Mouse (Mus musculus): Measurements from ENCODE around the gene Sox11.

The Sox11 gene

DNA sequence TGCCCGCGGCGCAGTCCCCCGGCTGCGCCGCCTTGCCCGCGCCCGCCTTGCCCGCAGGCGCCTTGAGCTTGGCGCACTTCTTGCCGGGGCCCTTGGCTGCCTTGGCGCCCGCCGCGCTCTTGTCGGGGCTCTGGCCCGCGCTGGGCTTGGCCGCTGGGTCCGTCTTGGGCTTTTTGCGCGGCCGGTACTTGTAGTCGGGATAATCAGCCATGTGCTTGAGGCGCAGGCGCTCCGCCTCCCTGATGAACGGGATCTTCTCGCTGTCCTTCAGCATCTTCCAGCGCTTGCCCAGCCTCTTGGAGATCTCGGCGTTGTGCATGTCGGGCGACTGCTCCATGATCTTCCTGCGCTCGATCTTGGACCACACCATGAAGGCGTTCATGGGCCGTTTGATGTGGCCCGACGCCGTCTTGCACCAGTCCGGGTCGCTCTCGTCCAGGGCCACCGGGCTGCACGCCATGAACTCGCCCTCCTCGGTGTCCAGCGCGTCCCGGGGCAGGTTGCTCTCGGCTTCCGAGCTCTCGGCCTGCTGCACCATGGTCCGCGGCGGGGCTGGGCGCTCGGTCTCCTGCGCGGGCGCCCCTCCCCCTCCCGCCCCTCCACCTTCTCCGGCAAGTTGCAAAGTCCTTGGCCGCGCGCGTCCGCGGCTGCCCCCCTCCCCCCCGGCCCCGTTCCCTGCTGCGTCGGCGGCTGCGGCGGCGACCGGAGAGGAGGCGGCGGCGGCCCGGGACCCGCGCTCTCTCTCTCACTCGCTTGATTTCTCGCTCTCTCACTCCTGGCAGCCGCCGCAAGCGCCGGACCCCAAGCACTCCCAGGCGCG is at the start of gene Sox11:
Sox11 (minus strand) TSS at position 704 of the 820 bp plus-strand sequence.
- DNase-seq (ENCODE audit: low spot score), result no peak

DNA sequence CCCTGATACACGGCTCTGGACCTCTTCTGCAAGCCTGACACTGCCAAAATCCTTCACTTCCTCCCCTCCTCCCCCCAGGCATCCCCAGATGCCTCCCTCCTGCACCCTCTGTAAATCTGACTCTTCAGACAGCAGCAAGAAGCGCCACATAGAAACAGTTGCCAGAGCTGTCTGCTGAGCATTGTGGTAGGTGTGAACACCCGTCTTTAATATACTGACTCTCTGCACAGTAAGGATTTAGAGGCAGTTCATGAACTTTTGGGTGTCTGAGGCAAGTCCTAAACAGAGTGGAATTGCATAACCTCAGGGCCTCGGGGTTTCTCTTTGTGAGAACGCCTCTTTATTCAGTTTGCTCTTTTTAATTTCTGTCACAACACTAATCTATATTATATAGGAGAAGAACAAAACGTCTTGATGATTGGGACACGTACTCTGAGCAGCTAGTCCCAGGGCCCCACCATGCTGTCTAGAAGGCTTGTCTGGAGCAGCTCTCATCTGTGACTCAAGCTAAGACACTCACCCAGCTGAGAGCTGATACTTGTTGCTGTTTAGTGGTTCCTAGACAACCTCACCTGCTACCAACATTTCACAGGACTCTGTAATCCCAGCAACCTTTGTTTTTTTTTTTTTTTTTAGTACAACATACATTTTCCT is 49.4 kb upstream of the Sox11 start:
- peak; percentile 45 for DNase-seq (ENCODE audit: low spot score)

DNA sequence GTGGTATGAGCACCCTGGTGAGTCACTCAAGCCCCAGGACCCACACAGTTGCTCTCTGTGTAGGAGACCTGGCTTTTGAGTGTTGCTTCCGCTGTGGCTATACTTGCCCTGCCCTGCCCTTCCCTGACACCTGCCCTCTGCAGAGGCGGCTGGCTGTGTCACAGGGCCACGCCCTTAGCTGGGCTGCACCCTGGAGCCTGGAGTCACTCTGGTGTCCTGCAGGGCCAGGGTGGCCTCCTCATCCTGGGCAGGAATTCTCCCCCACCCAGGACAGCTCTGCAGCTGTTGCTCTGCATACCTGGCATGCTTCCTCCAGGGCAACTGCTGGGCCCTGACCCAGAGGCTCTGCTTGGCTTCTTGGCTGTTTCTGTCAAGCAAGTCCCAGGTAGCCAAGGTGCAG is 48.1 kb upstream of the Sox11 start:
- DNase-seq (ENCODE audit: low spot score), result no peak

DNA sequence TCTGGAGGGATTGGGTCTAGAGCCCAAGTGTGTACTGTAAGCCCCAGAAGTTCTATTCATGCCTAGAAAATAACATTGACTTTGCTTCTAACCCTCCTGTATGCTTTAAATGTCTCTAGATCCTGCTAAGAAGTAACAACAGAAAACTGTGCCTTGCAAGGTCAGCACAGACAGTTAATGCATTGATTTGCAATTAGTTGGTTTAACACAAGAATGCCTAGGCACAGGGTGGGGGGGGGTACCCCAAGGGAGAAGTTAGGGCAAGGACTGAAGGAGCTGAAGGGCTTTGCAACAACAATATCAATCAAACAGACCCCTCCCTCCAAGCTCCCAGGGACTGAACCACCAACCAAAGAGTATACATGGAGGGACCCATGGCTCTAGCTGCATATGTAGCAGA is 47.1 kb upstream of the Sox11 start:
- DNase-seq (ENCODE audit: low spot score), result no peak

DNA sequence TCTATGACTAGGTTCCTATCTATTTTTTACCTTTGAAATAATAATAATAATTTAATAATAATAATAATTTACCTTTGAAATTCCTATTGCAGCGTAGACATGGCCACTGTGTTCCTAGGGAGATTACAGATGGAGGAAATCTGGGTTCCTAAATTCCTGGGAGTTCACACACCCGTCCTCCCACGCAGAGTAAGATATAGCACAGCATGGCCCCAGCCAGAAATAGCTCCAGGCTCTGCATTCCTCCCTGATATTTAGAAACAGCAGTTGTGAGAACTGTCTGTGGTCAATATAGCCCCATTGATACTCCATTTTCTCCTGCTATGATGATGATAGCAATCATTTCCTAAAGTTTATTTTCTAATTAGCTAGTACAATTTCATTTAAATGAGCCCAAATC is 30.1 kb upstream of the Sox11 start:
- no peak for DNase-seq (ENCODE audit: low spot score)

DNA sequence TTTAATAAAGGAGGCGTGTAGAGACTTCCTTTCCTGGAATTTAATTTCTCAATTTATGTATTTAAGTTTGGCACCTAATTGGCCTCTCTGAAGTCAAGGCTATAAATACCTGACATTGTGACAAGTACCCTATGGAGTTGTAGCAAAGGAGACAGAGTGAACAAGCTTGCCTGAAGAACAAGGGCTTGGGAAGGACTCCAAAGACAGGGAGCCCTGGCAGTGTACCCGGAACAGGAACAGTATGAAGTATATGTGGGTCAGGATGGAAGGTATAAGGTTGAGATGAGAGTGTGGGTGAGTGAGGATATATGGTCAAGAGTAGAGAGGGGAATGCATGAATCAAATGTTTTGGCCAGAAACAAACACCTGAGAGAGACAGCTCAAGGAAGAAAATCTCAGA is 28.4 kb upstream of the Sox11 start:
- no peak for DNase-seq (ENCODE audit: low spot score)

DNA sequence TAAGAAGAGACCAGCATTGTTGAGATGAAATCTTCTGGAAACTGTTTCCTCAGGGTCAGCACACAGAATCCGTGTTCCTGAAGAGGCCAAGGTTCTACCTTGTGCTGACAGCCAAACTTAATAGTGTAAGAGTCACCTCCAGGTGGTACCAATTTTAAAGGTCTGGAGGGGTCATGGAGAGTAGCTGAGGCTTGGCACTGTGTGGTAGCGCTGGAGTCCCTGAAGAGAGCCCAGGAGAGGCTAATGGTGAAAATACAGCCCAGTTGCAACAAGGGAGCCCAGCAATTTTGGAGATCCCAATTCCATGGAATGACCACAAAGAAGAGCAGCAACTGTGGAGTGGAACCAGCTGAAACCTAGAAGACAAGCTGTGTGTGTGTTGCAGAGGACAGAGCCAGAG is 25.1 kb upstream of the Sox11 start:
- no peak for DNase-seq (ENCODE audit: low spot score)

DNA sequence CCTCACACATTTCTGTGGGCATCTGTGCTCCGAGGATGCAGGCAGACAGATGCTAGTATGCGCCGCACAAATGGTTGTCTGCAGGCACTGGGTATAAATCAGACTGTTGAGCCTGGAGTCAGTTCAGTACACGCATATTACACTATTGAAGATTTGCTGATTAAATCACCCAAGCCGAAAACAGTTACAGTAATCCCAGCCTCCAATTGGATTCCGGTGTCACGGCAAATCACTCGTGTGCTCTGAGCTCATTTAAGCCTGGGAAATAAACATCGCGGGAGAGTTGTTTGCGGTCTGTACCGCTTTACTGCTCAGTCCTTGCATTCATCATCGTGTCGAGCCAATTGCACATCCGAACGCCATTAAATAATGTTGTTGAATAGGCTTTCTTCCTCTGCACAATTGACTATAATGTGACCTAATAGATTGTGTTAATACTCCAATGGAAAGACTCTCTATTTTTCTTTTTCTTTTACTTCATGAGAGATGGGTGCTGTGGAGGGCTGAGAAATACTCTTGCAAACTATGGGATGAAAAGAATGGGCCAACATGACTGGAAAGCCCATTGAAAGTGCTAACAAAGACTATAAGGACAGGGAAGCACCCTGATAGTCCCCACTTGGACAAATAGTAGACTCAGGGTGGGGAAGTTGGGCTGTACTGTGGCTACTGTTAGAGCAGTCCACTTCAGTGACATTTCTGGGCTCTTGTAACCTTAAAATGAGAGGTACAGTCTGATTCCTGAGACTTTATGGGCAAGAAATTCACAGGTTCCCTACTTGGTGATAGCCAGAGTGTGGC is 21.7 kb upstream of the Sox11 start:
- DNase-seq (ENCODE audit: low spot score), result no peak

DNA sequence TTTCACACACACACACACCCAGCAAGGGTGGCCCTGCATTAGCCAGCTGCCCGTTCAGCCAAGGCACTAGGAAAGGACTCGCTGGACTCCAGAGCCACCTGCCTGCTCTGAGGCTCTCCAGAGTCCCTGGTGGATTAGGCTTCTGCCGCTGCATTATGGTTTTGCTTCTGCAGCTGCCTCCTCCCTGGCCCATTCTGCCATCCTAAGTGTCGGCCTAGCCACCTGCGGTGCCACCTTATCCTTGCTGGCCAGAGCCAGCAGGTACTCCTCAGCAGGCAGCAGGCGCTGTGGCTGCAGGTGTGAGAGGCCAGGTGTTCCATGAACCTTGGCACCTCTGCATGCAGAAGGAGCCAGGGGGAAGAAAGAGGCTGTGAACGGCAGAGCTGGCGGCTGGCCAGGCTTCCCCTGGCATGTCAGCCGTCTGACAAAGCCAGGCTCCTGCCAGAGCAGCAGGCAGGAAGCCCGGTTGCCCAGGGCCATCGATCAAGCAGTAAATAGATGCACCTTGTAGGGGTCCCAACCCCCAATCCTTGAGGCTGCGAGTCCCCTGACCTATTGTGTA is 14.8 kb upstream of the Sox11 start:
- DNase-seq (ENCODE audit: low spot score), result no peak

DNA sequence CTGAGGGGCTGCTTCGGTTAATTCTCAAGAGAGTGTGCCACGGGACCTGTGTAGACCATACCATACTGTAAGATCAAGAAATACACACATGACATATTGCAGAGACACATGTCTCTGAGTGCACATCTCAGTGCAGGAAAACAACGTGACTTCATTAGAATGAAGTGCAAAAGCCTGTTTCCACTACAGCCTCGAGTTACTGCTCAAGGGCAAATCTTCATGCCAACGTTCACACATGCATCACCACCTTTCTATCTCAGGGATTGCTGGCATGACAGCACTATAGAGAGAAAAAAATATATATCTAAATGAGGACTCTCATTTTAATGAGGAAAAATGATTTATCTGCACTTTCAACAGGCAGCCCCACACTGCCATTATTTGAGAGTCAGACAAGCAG is 14.2 kb upstream of the Sox11 start:
- DNase-seq (ENCODE audit: low spot score), result no peak

DNA sequence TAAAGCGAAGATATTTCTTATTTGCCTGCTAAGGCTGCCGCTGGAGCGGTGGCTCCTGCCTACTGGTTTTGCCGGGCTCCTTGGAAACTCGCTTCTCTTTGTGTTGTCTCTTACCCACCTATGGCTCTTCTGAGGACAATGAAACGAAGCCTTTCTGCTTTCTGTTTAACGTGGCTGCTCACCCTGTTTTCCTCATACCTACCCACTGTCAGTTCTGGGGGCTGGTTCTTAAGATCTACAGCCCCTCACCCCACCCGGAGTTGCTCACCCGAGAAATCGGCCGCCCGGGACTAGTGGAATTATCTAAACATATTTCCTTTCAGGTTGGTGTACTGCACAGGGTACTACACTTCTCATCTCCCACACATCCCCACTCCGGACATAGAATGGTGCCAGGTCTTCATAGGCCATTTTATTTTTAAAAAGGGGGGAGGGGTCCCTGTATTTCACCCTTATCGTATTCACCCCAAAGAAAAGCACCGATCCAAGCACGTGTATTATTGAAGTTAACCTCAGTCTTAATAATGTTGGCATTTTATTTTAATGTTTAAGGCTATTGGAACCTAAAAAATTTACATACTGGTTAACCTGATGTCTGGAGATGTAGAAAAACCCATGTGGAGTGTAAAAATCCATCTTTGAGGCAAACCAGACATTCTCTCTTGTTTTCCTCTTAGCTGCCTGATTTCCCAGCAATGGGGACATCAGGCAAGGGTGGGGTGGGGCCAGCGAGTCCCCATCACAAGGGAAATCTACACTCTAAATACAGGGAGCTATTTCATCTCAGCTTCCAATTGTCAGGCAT is 1.4 kb upstream of the Sox11 start:
- no peak for DNase-seq (ENCODE audit: low spot score)

DNA sequence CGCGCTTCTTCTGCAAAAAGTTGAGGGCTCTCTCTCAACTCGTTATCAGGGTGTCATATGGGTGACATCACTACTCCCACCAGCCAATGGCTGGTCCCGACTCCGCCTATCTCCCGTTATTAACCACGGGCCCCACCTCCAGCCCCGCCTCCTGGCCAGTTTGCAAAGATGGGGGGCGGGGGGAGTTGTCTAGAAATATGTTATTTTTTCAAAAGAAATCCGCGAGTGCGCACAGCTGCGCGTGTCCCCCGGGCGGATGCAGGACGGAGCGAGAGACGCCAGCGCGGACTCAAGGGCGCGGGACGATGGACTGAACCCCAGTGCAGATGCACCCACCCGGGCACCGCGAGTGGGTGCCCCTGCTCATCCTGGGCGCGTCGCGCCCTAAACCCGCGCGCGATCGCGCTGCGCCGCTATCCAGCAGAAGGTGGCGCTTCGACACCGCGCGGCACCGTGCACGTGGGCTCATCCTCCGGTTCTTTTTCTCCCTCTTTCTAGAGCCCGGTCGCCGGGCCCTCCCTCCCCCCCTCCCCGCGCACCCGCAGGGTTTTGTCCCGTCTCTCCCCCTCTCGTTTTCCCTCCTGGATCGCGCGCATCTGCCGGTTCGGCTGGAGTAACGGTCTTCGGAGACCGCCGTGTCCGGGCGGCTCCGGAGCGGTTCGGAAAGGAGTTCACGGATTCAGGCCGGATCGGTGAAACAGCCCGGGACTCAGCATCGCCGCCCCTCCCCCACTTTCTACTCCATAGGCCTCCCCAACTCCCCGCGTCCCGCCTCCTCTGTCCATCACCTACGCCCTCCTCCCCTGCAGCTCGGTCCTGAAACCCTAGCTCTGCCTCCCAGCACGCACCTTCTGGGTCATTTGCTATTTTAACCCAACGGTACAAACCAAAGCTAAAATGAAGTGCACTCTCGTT is 574 bp upstream of the Sox11 start:
- DNase-seq (ENCODE audit: low spot score), result peak; percentile 12

DNA sequence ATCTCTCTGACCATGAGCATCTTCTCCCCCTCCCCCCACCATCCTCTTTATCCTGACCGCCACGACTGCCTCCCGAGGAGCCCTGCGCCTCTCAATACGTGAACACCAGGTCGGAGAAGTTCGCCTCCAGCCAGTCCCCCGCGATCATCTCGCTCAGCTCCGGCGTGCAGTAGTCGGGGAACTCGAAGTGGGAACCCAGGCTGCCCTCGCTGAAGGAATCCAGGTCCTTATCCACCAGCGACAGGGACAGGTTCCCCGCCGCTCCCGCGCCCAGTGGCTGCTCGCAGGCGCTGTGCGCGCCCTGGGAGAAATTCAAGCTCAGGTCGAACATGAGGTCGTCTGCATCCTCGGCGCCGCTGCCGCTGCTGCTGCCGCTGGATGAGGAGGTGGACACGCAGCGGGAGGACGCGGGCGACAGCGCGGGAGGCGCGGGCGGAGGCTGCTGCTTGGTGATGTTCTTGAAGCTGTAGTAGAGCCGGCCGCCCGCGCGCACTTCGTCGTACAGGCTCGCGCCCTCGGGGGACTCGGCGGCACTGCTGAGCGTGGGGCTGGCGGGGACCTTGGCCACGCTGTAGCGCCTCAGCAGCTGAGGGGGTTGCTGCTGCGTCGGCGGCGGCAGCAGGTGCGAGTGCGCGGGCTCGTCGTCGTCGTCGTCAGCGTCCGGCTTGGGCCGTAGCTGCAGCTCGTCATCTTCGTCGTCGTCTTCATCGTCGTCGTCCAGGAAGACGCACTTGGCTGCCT is 1.1 kb downstream of the Sox11 start:
- no peak for DNase-seq (ENCODE audit: low spot score)

DNA sequence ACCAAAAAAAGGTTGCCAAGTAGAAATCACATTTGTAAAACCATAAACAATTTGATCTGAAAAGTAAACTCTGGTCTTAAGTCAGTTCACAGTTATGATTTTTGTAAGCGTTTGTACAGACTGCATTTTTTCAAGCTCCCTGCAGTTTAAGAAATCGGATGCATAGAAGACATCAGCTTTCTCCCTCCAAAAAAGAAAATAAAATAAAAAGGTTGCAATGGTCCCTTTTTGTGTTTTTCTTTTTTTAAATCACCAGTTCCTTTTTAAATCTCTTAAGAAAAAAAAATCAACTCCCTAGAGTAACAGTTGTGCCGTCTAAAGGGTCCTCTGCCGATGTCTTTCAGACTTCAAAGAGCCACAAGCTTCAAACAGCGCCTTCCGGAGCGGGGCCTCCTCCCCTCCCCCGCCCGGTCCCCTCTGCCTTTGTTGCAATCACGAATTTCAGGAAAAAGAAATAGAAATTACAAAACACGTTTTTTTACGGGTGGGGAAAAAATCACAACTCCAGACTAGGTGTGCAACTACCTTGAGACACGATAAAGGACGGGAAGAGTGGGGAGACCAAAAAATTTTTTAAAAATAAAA is 1.8 kb downstream of the Sox11 start:
- DNase-seq (ENCODE audit: low spot score), result no peak

DNA sequence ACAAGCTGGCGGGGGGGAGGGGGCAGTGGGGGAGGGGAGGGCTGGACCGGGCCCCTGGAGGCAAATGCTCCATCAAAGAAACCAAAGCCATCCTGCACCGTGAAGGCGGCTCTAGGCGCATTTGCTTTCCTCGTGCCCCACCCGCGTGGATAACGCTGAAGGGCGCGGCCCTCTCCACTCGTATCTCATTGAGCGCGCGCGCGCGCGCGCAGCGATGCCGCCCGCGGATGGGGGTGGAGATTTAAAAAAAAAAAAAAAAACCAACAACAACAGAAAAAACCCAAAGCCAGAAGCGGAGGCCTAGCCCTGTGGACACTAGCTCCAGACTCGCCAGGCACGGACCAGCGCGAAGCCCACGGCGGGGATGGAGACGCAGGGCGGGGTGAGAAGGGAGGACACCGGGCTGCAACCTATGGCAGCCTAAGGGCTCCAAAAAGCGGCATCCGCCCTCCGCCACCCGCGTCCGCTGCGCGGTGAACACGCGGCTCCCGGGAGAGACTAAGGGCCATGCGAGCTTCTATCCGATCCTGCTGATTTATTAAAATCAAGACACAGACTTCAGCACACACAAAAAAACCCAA is 3.1 kb downstream of the Sox11 start:
- no peak for DNase-seq (ENCODE audit: low spot score)

DNA sequence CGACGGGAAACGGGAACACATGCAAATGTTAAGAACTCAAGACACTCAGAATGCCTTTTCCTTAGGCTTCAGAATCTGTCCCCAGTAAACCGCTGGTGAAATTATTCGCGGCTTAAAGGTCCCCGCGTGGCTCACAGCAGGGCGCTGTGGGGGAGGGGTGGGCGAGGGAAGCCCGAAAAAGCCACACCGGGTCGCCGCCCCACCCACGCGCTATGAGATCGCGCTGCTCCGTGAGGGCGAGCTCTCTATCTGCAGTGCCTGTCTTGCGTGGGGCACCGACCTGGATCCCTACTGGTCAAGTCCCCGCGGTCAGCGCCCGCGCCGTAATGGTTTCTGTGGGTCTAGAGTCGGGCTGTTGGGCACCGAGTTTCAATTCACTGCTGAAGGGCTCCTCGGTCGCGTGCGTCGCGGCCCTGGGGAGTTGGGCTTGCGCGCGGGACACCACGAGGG is 3.6 kb downstream of the Sox11 start:
- DNase-seq (ENCODE audit: low spot score), result no peak

DNA sequence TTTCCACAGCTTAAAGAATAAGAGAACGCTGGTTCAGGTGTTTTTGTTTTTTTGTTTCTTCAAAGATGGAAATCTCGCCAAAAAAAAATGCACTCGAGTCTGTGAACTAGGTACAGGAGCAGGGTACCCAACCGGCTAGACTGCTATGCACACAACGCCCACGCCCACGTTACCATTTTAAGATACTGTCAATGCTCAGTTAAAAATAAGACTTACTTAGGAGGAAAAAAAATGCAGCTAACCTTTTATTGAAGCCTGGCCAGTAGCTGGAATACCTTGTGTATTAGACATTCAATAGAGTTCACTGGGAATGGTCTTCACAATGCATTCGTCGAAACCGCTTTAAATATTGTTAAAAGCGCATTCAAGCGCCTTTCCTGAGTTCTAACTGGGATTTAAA is 4.3 kb downstream of the Sox11 start:
- DNase-seq (ENCODE audit: low spot score), result no peak

DNA sequence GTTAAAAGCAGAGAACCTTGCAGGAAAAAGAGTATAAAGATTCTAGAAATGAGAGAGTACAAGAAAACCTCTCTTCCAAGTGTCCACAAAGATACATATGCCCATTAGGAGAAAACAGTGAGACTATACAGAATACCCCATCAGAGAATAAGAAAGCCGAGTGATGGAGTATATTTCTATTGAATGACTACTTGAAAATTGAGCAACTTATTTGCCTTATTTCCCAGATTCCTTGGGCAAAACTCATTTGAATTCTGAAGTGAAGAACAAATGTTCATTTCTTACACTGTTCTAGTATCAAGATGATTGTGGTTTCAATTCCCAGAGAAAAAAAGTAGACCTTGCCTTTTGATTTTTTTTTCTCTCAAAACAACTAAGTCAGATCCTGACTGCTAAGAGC is 4.9 kb downstream of the Sox11 start:
- DNase-seq (ENCODE audit: low spot score), result no peak

DNA sequence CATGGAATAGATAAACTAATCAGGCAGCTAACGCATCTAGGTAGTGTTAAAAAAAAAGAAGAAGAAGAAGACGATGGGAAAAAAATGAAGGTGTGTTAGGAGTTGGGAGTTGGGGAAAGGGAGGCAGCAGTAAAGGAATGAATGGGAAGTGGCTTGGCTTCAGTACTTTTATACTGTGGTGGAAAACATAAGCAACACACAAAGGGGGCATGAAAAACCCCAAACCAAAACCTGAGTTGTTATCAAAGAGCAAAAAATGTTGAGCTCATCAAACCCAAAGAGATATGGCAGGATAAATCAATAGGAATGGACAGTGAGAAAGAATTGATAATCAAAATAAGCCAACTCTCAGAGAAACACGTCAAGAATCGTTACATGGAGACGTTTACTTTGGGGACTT is 5.6 kb downstream of the Sox11 start:
- DNase-seq (ENCODE audit: low spot score), result no peak
